24 mouse cellular contexts compared by ENCODE assay signal in genomic region chr4:25895381-25895980, GRCm38 (mm10).
DNase-seq lines count a peak whose midpoint lies in the region; ATAC-seq and TF ChIP-seq lines count a peak whose summit lies in the region.
"Had no signal": no experiment of that assay in that cellular context is flagged by ENCODE, and none has a peak within 500 bp of the region (broad histone marks: within the 10 kb centered on the region; RNA-seq: fewer than 3 reads in every experiment).

No protein-coding gene starts in this region.

- ATAC-seq in lung, postnatal 0 days = peak; percentile 37
- peak; percentile 27; the same call in 1 of the 2 replicates for ATAC-seq in stomach, embryonic 15.5 days (ENCODE audit: insufficient read depth, low FRiP score, low read depth)
- no peak for ATAC-seq in forebrain, embryonic 16.5 days
- ATAC-seq: activated CD4-positive, CD25-positive, alpha-beta regulatory T cell, adult 4 months; CD4-positive, CD25-positive, alpha-beta regulatory T cell, adult 4 months; forebrain, embryonic 13.5 days; forebrain, postnatal 0 days had no signal

- no peak overlapping the region for H3K4me3 ChIP-seq in lung, postnatal 0 days (ENCODE audit: low read depth, low read length)
- no peak overlapping the region for H3K4me3 ChIP-seq in lung, adult 2 months (replicated peaks; ENCODE audit: extremely low read depth, low read depth, low read length)
- H3K4me3 ChIP-seq in stomach, embryonic 15.5 days (replicated peaks) = no peak overlapping the region
- no peak overlapping the region for H3K4me3 ChIP-seq in forebrain, embryonic 16.5 days (replicated peaks; ENCODE audit: low read length)
- H3K4me3 ChIP-seq: embryonic facial prominence, embryonic 13.5 days; forebrain, embryonic 10.5 days; forebrain, embryonic 13.5 days; gastrocnemius, adult 2 months; hindbrain, embryonic 12.5 days; hindbrain, embryonic 15.5 days had no signal

- no peaks in the 10 kb centered on the region for H3K4me1 ChIP-seq in lung, postnatal 0 days (ENCODE audit: insufficient read depth, low read depth, low read length)
- H3K4me1 ChIP-seq in lung, adult 2 months (ENCODE audit: control insufficient read depth, insufficient read depth, low read length) = no peaks in the 10 kb centered on the region
- no peaks in the 10 kb centered on the region for H3K4me1 ChIP-seq in stomach, embryonic 15.5 days
- no peaks in the 10 kb centered on the region for H3K4me1 ChIP-seq in forebrain, embryonic 16.5 days (replicated peaks; ENCODE audit: control insufficient read depth, insufficient read depth, low read length)
- H3K4me1 ChIP-seq: embryonic facial prominence, embryonic 13.5 days; forebrain, embryonic 10.5 days; forebrain, embryonic 13.5 days; hindbrain, embryonic 12.5 days; hindbrain, embryonic 15.5 days had no signal

- no peaks in the 10 kb centered on the region for H3K27me3 ChIP-seq in lung, postnatal 0 days (replicated peaks; ENCODE audit: insufficient read depth, low read length)
- no peaks in the 10 kb centered on the region for H3K27me3 ChIP-seq in stomach, embryonic 15.5 days (replicated peaks)
- no peaks in the 10 kb centered on the region for H3K27me3 ChIP-seq in forebrain, embryonic 16.5 days (replicated peaks; ENCODE audit: control insufficient read depth, insufficient read depth, low read length)
- H3K27me3 ChIP-seq: embryonic facial prominence, embryonic 13.5 days; forebrain, embryonic 13.5 days; hindbrain, embryonic 12.5 days; hindbrain, embryonic 15.5 days had no signal

- no peak overlapping the region for H3K4me2 ChIP-seq in lung, postnatal 0 days (replicated peaks; ENCODE audit: low read depth, low read length)
- no peak overlapping the region for H3K4me2 ChIP-seq in stomach, embryonic 15.5 days
- H3K4me2 ChIP-seq in forebrain, embryonic 16.5 days (ENCODE audit: low read length) = no peak overlapping the region
- H3K4me2 ChIP-seq: embryonic facial prominence, embryonic 13.5 days; forebrain, embryonic 13.5 days; heart, embryonic 11.5 days; hindbrain, embryonic 12.5 days; hindbrain, embryonic 15.5 days had no signal

- no peaks in the 10 kb centered on the region for H3K36me3 ChIP-seq in lung, postnatal 0 days (ENCODE audit: insufficient read depth, low read length)
- H3K36me3 ChIP-seq in stomach, embryonic 15.5 days = no peaks in the 10 kb centered on the region
- no peaks in the 10 kb centered on the region for H3K36me3 ChIP-seq in forebrain, embryonic 16.5 days (ENCODE audit: control insufficient read depth, insufficient read depth)
- H3K36me3 ChIP-seq: embryonic facial prominence, embryonic 13.5 days; forebrain, embryonic 10.5 days; hindbrain, embryonic 12.5 days; hindbrain, embryonic 15.5 days had no signal

- no peak for TF ChIP-seq CTCF in lung, postnatal 0 days (IDR thresholded peaks at IDR 0.05)
- TF ChIP-seq CTCF in lung, adult 2 months (IDR thresholded peaks at IDR 0.05; ENCODE audit: insufficient read depth, low read length) = no peak

- no peak; the same call in 1 of the 2 replicates for TF ChIP-seq EP300 in lung, postnatal 0 days (IDR thresholded peaks at IDR 0.05)

- 22% methylated on average over 3 of the region's 3 CpGs for WGBS in lung, postnatal 0 days
- WGBS in lung, adult 2 months = 48% methylated on average over 3 of the region's 3 CpGs
- WGBS in stomach, embryonic 15.5 days = 45% methylated on average over 3 of the region's 3 CpGs
- WGBS in forebrain, embryonic 16.5 days = 70% methylated on average over 3 of the region's 3 CpGs

- no peak overlapping the region for H3K27ac ChIP-seq in lung, postnatal 0 days (ENCODE audit: low read length)
- no peak overlapping the region for H3K27ac ChIP-seq in stomach, embryonic 15.5 days
- no peak overlapping the region for H3K27ac ChIP-seq in forebrain, embryonic 16.5 days (ENCODE audit: low read length)
- H3K27ac ChIP-seq: embryonic facial prominence, embryonic 13.5 days; forebrain, embryonic 10.5 days; forebrain, embryonic 13.5 days; gastrocnemius, adult 2 months; hindbrain, embryonic 12.5 days; hindbrain, embryonic 15.5 days had no signal

- H3K9me3 ChIP-seq in lung, postnatal 0 days (ENCODE audit: low read length) = no peaks in the 10 kb centered on the region
- H3K9me3 ChIP-seq in stomach, embryonic 15.5 days = no peaks in the 10 kb centered on the region
- H3K9me3 ChIP-seq in forebrain, embryonic 16.5 days (ENCODE audit: control insufficient read depth, low read length) = no peaks in the 10 kb centered on the region
- H3K9me3 ChIP-seq: embryonic facial prominence, embryonic 13.5 days; forebrain, embryonic 10.5 days; forebrain, embryonic 13.5 days; hindbrain, embryonic 12.5 days; hindbrain, embryonic 15.5 days had no signal

- no peak for TF ChIP-seq POLR2A in lung, adult 2 months (IDR thresholded peaks at IDR 0.05; ENCODE audit: borderline replicate concordance, extremely low read depth, low read depth, low read length)

- peak; percentile 10 for DNase-seq in kidney, adult 9 months
- no peak for DNase-seq in kidney, adult 18-20 months
- DNase-seq in lung, postnatal 0 days (ENCODE audit: low spot score) = peak; percentile 39
- no peak for DNase-seq in lung, adult 2 months
- no peak for DNase-seq in cerebellum, adult 9-10 months
- DNase-seq: adrenal gland, adult 8-10 months; adrenal gland, postnatal 25 days; cerebellum, adult 11-12 months; cerebellum, adult 8-10 months; cerebellum, postnatal 14 days; forebrain, postnatal 0 days; gastrocnemius, adult 2 months; gastrocnemius, postnatal 14 days; heart, adult 11 months had no signal

- no peak overlapping the region for H3K9ac ChIP-seq in lung, postnatal 0 days (replicated peaks; ENCODE audit: low read depth)
- no peak overlapping the region for H3K9ac ChIP-seq in stomach, embryonic 15.5 days
- H3K9ac ChIP-seq in forebrain, embryonic 16.5 days (replicated peaks; ENCODE audit: low read depth, low read length) = no peak overlapping the region
- H3K9ac ChIP-seq: embryonic facial prominence, embryonic 13.5 days; forebrain, embryonic 13.5 days; forebrain, postnatal 0 days; hindbrain, embryonic 12.5 days; hindbrain, embryonic 15.5 days had no signal

Comparison
In these comparisons a context has a peak if more than half of its experiments do, and no peak if none do; other contexts are left out.
1. DNase-seq: peak in kidney, adult 9 months (single experiment) and lung, postnatal 0 days (single experiment); none in kidney, adult 18-20 months (single experiment), lung, adult 2 months (single experiment) and cerebellum, adult 9-10 months (single experiment).